15 mouse cellular contexts compared by ENCODE assay signal in genomic region chr1:131195653-131196052, GRCm38 (mm10).
"Had no signal": no experiment of that assay in that cellular context is flagged by ENCODE, and none has a peak within 500 bp of the region (broad histone marks: within the 10 kb centered on the region; RNA-seq: fewer than 3 reads in every experiment).

No protein-coding gene starts in this region.

- H3K4me2 ChIP-seq: kidney, embryonic 15.5 days; limb, embryonic 15.5 days; liver, embryonic 12.5 days; lung, embryonic 14.5 days; midbrain, embryonic 12.5 days had no signal

- H3K36me3 ChIP-seq: kidney, embryonic 15.5 days; limb, embryonic 15.5 days; liver, embryonic 12.5 days; midbrain, embryonic 12.5 days had no signal

- H3K27me3 ChIP-seq: kidney, embryonic 15.5 days; limb, embryonic 15.5 days; midbrain, embryonic 12.5 days had no signal

- H3K4me3 ChIP-seq: kidney, embryonic 15.5 days; limb, embryonic 15.5 days; liver, embryonic 12.5 days; midbrain, embryonic 12.5 days had no signal

- H3K27ac ChIP-seq: hindbrain, postnatal 0 days; kidney, embryonic 15.5 days; limb, embryonic 15.5 days; liver, embryonic 12.5 days; midbrain, embryonic 12.5 days had no signal

- ATAC-seq: hindbrain, postnatal 0 days; liver, embryonic 12.5 days; midbrain, embryonic 16.5 days had no signal

- DNase-seq: kidney, adult 11 months; kidney, postnatal 14 days; layer of hippocampus, adult 9-11 months; layer of hippocampus, postnatal 36 days; lung, embryonic 14.5 days; lung, postnatal 10 days; lung, postnatal 4 days; retina, postnatal 1 day; thymus, postnatal 4 days had no signal

- H3K9ac ChIP-seq: kidney, embryonic 15.5 days; limb, embryonic 15.5 days; liver, embryonic 12.5 days; lung, embryonic 14.5 days; midbrain, embryonic 12.5 days had no signal

- H3K4me1 ChIP-seq: midbrain, embryonic 12.5 days had no signal

- H3K9me3 ChIP-seq: kidney, embryonic 15.5 days; limb, embryonic 15.5 days; liver, embryonic 12.5 days; midbrain, embryonic 12.5 days had no signal
